Mouse (Mus musculus) intestine, postnatal 0 days (tissue): ENCODE data around the gene Pde4dip. TPM values are rescaled to one million over a fixed set of nuclear protein-coding genes. Genes with fewer than 3 reads are reported as not detected.
A peak's percentile ranks its signal among the peaks of the same experiment; 100 is the strongest.

ENCODE experiments used
- ATAC-seq: fragments of 200-750 bp; cut with Nextera tagmentation; 2 replicates; pipeline ENCODE4 v1.8.0; 2017; ENCODE audit warnings: mild to moderate bottlenecking, moderate TSS enrichment, moderate library complexity
- H3K27ac ChIP-seq: fragments of 300-500 bp; sonication (generic); 2 replicates; pipeline ENCODE4 v1.5.1; 2014; ENCODE audit warnings: mild to moderate bottlenecking, low read depth, low read length, moderate library complexity
- H3K27me3 ChIP-seq: fragments of 300-500 bp; sonication (generic); replicated peaks from 2 replicates; pipeline ENCODE4 v1.6.1; 2014; ENCODE audit warnings: low read length, mixed read lengths; ENCODE audit not compliant: control insufficient read depth, insufficient read depth
- H3K36me3 ChIP-seq: fragments of 300-500 bp; sonication (generic); 2 replicates; pipeline ENCODE4 v1.6.1; 2014; ENCODE audit warnings: mild to moderate bottlenecking, moderate library complexity; ENCODE audit not compliant: control insufficient read depth, insufficient read depth
- H3K4me1 ChIP-seq: fragments of 300-500 bp; sonication (generic); replicated peaks from 2 replicates; pipeline ENCODE4 v1.6.1; 2014; ENCODE audit warnings: antibody characterized with exemption, low read length, mixed read lengths; ENCODE audit not compliant: control insufficient read depth, insufficient read depth
- H3K4me2 ChIP-seq: fragments of 300-500 bp; sonication (generic); replicated peaks from 2 replicates; pipeline ENCODE4 v1.6.1; 2014; ENCODE audit warnings: low read depth, mild to moderate bottlenecking, moderate library complexity
- H3K4me3 ChIP-seq: fragments of 300-500 bp; sonication (generic); 2 replicates; pipeline ENCODE4 v1.5.1; 2014; ENCODE audit warnings: low read depth, low read length
- H3K9ac ChIP-seq: fragments of 300-500 bp; sonication (generic); 2 replicates; pipeline ENCODE4 v1.6.1; 2014; ENCODE audit warnings: mild to moderate bottlenecking, low read depth, low read length
- H3K9me3 ChIP-seq: fragments of 300-500 bp; sonication (generic); 2 replicates; pipeline ENCODE4 v1.6.1; 2016; ENCODE audit warnings: mixed run types; ENCODE audit not compliant: control insufficient read depth
- CTCF ChIP-seq: sonication (generic); IDR thresholded peaks from 2 replicates; pipeline ENCODE4 v1.5.1; 2016; ENCODE audit warnings: low read depth, mild to moderate bottlenecking, control low read depth, antibody characterized with exemption, moderate library complexity
- WGBS: fragments of 180-500 bp; shearing (Covaris S2); extraction: QIAGEN DNeasy Blood & Tissue Kit; methylation state at CpG from one replicate; pipeline ENCODE4 v1.1.7; 2014; 5-methylcytosine and 5-hydroxymethylcytosine counted together
- polyA plus RNA-seq: library from polyadenylated mRNA; unstranded; fragments of >200 nt; fragmentation: Nextera tagmentation; extraction: Ambion mirVana; gene quantifications from 2 replicates; pipeline ENCODE4 v1.2.1, GENCODE M21; 2015

Gene Pde4dip
- polyA plus RNA-seq, 1 experiment from 2014 or later: 10.0 TPM

DNA sequence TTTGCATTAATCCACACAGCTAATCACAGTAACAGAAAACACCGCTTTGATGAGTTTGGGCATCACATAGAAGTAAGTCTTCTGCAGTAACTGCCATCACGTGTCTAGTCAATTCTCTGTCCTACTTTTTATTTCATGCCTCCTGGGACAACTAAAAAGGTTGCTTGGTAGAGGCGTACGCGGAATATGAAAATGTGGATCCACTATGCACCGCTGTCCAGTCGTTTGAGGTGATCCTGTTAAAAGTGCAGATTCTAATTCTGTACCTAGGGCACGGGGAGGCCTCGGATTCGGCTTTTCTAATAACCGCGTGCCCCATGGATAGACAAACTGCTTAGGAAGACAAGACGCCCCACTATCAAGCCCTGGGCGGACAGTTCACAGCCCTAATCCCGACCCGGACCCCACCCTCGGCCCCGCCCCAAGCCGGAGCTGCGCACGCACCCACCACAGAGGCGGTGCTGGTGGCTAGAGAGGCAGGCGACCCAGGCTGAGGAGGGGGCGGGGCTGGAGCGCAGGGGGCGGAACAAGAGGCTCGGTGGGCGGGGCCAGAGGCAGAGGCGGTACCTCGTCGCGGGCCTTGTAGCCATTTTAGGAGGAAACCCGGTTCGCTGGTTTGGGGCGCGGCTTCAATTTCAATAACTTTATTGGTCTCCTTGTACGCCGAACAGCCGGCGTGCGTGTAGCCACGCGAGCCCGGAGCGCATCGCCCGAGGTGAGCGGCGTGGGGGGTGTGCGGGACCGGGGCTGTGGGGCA is 230.7 kb downstream of the Pde4dip start, which contains the start of gene Prkab2:
Prkab2 (plus strand) TSS at position 539 of the 757 bp plus-strand sequence.
- no peak for TF ChIP-seq CTCF
- no peaks in the 10 kb centered on the region for H3K9me3 ChIP-seq
- peak within 1 kb of the TSS; percentile 93 for H3K4me2 ChIP-seq
- no peaks in the 10 kb centered on the region for H3K36me3 ChIP-seq
- H3K9ac ChIP-seq: peak within 1 kb of the TSS; percentile 63
- WGBS: 2% methylated on average over 51 of the region's 51 CpGs
- no peak within 1 kb of the TSS; the same call in 1 of the 2 replicates for H3K27ac ChIP-seq
- peaks cover 4% of the 10 kb centered on the region; the same call in 1 of the 2 replicates for H3K4me1 ChIP-seq
- ATAC-seq: peak; percentile 92
- H3K4me3 ChIP-seq: peak within 1 kb of the TSS; percentile 79
- H3K27me3 ChIP-seq: no peaks in the 10 kb centered on the region

DNA sequence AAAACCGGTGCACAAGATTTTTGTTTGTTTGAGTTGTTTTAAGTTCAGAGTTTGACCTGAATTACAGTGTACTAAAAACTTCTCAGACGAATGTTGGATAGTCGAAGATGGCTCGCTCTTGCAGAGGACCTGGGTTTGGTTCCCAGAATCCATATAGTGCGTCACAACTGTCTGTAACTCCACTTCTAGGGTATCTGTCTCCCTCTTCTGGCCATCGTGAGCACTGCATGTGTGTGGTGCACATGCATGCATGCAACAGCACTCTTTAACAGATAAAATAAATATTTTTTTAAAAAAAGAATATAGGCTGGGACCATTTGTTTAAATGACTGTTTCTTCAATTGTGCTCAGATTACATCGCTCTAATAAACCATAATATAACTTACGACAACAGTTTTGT is 233.6 kb downstream of the Pde4dip start:
- Histone ChIP-seq H3K4me1 (no peaks in the 10 kb centered on the region; the same call in 1 of the 2 replicates), H3K36me3 (no peaks in the 10 kb centered on the region; the same call in 1 of the 2 replicates), H3K4me3 (no peak overlapping the region), H3K9ac (no peak overlapping the region), H3K27me3 (no peaks in the 10 kb centered on the region), H3K27ac (no peak overlapping the region), H3K9me3 (no peaks in the 10 kb centered on the region), H3K4me2 (no peak overlapping the region)
- 85% methylated on average over 8 of the region's 8 CpGs for WGBS
- peak; percentile 65 for TF ChIP-seq CTCF
- no peak for ATAC-seq

DNA sequence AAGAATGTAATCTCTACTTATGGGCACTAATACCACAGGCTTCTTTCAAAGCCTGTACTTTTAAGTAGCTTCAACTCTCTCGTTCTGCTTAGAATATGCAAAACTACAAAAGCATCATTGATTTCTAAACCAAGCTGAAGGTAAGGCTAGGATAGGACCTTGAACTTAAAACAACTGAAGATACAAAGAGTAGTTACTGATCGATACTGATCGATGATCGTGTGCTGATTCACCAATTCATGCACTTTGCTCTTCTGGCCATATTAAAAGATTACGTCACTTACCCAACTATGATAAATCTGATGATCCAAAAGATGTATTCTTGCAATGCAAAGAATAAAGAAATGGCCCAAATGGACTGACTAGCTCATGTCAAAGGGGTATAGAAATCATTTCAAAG is 234.7 kb downstream of the Pde4dip start:
- H3K27ac ChIP-seq: no peak overlapping the region
- no peak for TF ChIP-seq CTCF
- no peak for ATAC-seq
- no peak overlapping the region for H3K4me3 ChIP-seq
- H3K9ac ChIP-seq: no peak overlapping the region
- H3K36me3 ChIP-seq: no peaks in the 10 kb centered on the region; the same call in 1 of the 2 replicates
- H3K4me1 ChIP-seq: no peaks in the 10 kb centered on the region
- 87% methylated on average over 5 of the region's 5 CpGs for WGBS
- H3K27me3 ChIP-seq: no peaks in the 10 kb centered on the region
- H3K4me2 ChIP-seq: no peak overlapping the region
- H3K9me3 ChIP-seq: no peaks in the 10 kb centered on the region

DNA sequence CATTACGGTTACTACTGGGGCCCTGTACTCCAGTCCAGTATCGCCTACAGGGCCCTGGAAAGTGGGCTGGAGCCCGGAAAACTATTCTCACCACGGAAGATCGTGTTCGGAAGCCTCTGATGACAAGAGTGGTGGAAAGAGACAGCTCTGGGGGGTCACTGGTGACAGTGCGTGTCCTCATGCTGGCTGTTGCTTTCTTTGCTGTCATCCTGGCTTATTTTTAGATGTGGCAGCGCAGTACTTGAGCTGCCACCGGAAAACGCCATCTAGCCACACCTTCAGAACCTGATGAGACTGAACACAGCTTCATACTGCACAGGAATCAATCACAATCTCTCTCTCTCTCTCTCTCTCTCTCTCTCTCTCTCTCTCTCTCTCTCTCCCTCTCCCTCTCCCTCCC is 236.9 kb downstream of the Pde4dip start:
- Histone ChIP-seq H3K4me2 (no peak overlapping the region), H3K27ac (no peak overlapping the region), H3K9ac (no peak overlapping the region), H3K27me3 (no peaks in the 10 kb centered on the region), H3K4me1 (no peaks in the 10 kb centered on the region), H3K36me3 (no peaks in the 10 kb centered on the region; the same call in 1 of the 2 replicates), H3K9me3 (no peaks in the 10 kb centered on the region), H3K4me3 (no peak overlapping the region)
- no peak for ATAC-seq
- no peak for TF ChIP-seq CTCF
- 87% methylated on average over 10 of the region's 10 CpGs for WGBS

DNA sequence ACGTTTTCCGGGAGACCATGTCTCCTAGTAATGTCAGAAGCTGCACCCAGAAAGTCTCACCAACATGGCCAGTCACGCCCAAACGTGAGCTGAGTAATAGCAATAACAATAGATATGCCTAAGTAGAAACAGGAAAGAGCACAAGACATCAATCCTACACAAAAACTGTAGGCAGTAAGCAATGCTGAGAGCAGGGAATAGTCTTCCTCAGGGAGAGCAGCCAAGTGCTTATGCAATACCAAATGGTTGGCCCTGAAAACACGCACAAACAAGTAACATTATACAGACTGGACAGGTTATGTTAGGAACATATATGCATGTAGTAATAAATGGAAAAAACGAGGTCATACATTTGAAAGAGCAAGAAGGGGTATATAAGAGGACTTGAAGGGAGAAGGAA is 239.0 kb downstream of the Pde4dip start:
- H3K4me3 ChIP-seq: no peak overlapping the region
- no peak overlapping the region for H3K27ac ChIP-seq
- H3K36me3 ChIP-seq: peaks cover 11% of the 10 kb centered on the region; the same call in 1 of the 2 replicates
- no peak overlapping the region for H3K9ac ChIP-seq
- no peaks in the 10 kb centered on the region for H3K4me1 ChIP-seq
- no peaks in the 10 kb centered on the region for H3K9me3 ChIP-seq
- no peak for ATAC-seq
- H3K27me3 ChIP-seq: no peaks in the 10 kb centered on the region
- TF ChIP-seq CTCF: no peak
- no peak overlapping the region for H3K4me2 ChIP-seq
- 67% methylated on average over 6 of the region's 6 CpGs for WGBS

DNA sequence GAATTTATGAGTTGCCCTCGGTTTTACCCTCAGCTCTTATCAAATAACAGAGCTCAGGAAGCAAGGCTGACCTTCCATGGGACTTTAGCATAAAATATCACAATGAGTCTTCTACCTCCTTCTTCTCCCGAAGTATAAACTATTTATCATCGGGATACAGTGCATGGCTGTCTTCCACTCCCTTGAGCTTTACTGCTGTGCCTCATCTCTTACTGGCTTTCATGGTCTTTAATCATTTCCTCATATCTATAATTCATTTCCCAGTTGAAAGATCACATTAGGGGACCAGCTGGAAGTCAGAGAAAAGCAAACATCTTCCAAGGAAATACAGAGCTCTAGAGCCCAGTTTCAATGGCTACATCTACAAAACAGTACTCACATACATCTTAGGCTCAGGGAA is 239.5 kb downstream of the Pde4dip start:
- Histone ChIP-seq H3K4me2 (no peak overlapping the region), H3K9ac (no peak overlapping the region), H3K36me3 (peaks cover 11% of the 10 kb centered on the region; the same call in 1 of the 2 replicates), H3K27ac (no peak overlapping the region), H3K4me1 (no peaks in the 10 kb centered on the region), H3K9me3 (no peaks in the 10 kb centered on the region), H3K27me3 (no peaks in the 10 kb centered on the region), H3K4me3 (no peak overlapping the region)
- no peak for TF ChIP-seq CTCF
- no peak for ATAC-seq
- WGBS: 66% methylated on average over 3 of the region's 3 CpGs
